Mouse (Mus musculus) C2C12 (cell line): ENCODE data around the gene Tomm6.

ENCODE experiments used
- CTCF ChIP-seq: IDR thresholded peaks from one replicate; pipeline ENCODE4 v1.5.1; 2011; ENCODE audit not compliant: control insufficient read depth, insufficient read depth, insufficient read length
- USF1 ChIP-seq: IDR thresholded peaks from one replicate; pipeline ENCODE4 v1.6.1; 2011; ENCODE audit warnings: low read depth, mild to moderate bottlenecking, control low read depth, moderate library complexity

GRCm38 (mm10) chr17:47698156-47698555, 10.0 kb upstream of the Tomm6 start:
- TF ChIP-seq CTCF (no peak), USF1 (no peak)
